Mouse (Mus musculus) kidney, postnatal 4 days (tissue): Measurements from ENCODE around the gene St14.
A peak's percentile ranks its signal among the peaks of the same experiment; 100 is the strongest.

Experiments
- DNase-seq, 2 experiments: peaks; one replicate each; pipeline ENCODE4 v3.0.0; 2021; ENCODE audit warnings: mixed read lengths in 2 of 2

St14 gene

GRCm38 (mm10) chr9:31122464-31123030 lies 9.1 kb downstream of the St14 start:
- peak; percentile 28 to 48 for DNase-seq

- DNase-seq, result no peak
Measured at GRCm38 (mm10) chr9:31120533-31120915, 11.1 kb downstream of the St14 start.

- peak; percentile 32 to 49 for DNase-seq
Measured at GRCm38 (mm10) chr9:31119882-31120532, 11.6 kb downstream of the St14 start.

- DNase-seq, result no peak
Measured at GRCm38 (mm10) chr9:31119405-31119804, 12.2 kb downstream of the St14 start.

GRCm38 (mm10) chr9:31118520-31119298 lies 12.9 kb downstream of the St14 start:
- peak; percentile 42 to 55 for DNase-seq

GRCm38 (mm10) chr9:31117488-31117887 lies 14.2 kb downstream of the St14 start:
- no peak for DNase-seq

- no peak for DNase-seq
Measured at GRCm38 (mm10) chr9:31117088-31117487, 14.6 kb downstream of the St14 start.

- no peak for DNase-seq
Measured at GRCm38 (mm10) chr9:31115586-31115985, 16.1 kb downstream of the St14 start.

GRCm38 (mm10) chr9:31108464-31108863 lies 23.2 kb downstream of the St14 start:
- DNase-seq, result no peak

GRCm38 (mm10) chr9:31098118-31098517 lies 33.5 kb downstream of the St14 start:
- no peak for DNase-seq

- DNase-seq, result no peak
Measured at GRCm38 (mm10) chr9:31097088-31098082, 34.3 kb downstream of the St14 start.

GRCm38 (mm10) chr9:31092833-31093195 lies 38.8 kb downstream of the St14 start:
- no peak for DNase-seq

- DNase-seq, result no peak
Measured at GRCm38 (mm10) chr9:31092111-31092832, 39.4 kb downstream of the St14 start.

GRCm38 (mm10) chr9:31091162-31091581 lies 40.5 kb downstream of the St14 start:
- DNase-seq, result no peak

- DNase-seq, result no peak
Measured at GRCm38 (mm10) chr9:31090081-31091023, 41.3 kb downstream of the St14 start.

GRCm38 (mm10) chr9:31089541-31089940 lies 42.1 kb downstream of the St14 start:
- DNase-seq, result no peak

- no peak for DNase-seq
Measured at GRCm38 (mm10) chr9:31088883-31089282, 42.8 kb downstream of the St14 start.

GRCm38 (mm10) chr9:31088116-31088515 lies 43.5 kb downstream of the St14 start:
- no peak for DNase-seq

- DNase-seq, result no peak
Measured at GRCm38 (mm10) chr9:31087466-31087865, 44.2 kb downstream of the St14 start.

GRCm38 (mm10) chr9:31086754-31087145 lies 44.9 kb downstream of the St14 start:
- no peak for DNase-seq
